Mouse (Mus musculus) liver, adult 2 months (tissue): ENCODE measurements around the gene Prpsap1.

Experiments used
- CTCF ChIP-seq: fragments of 200-500 bp; IDR thresholded peaks from 2 replicates; pipeline ENCODE4 v1.5.1; 2011; ENCODE audit warnings: low read depth, low read length, control low read depth
- POLR2A ChIP-seq: fragments of 200-500 bp; IDR thresholded peaks from 2 replicates; pipeline ENCODE4 v1.6.1; 2011; ENCODE audit warnings: low read length, control low read depth; ENCODE audit not compliant: insufficient read depth; ENCODE audit errors: extremely low read depth

GRCm38 (mm10) chr11:116477160-116477759 lies 16.7 kb downstream of the Prpsap1 start:
- TF ChIP-seq CTCF (no peak), POLR2A (no peak)
